Mouse (Mus musculus): ENCODE results near the gene Adgb.

DNA sequence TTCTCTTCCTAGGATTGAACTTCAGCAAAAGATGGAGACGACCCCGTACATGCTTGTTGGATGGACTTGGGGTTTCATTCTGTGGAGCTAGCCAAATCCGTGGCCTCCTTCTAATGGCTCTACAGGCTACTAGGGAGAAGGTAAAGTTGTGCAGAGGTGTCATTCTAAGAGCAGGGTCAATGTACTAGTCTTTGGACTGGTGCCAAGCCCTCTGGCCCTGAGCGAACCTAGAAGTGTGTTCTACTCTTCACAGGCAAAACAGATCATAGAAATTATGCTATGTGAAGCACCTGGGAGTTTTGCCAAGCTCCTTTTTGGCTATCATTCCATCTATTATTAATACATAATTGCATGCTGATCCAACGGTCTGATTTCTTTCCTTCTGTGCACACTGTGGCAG is 157.6 kb downstream of the Adgb start:
- TF ChIP-seq POLR2A (IDR thresholded peaks at IDR 0.05; ENCODE audit: insufficient read depth, low read depth, low read length), result no peak
- no peak for TF ChIP-seq CTCF (IDR thresholded peaks at IDR 0.05; ENCODE audit: insufficient read depth, low read depth, low read length)

All from olfactory bulb, adult 2 months (tissue).